Mouse (Mus musculus): ENCODE data around the gene Ttbk1. TPM values are rescaled to one million over a fixed set of nuclear protein-coding genes. Genes with fewer than 3 reads are reported as not detected.

The Ttbk1 gene
- polyA plus RNA-seq, 1 experiment from 2014 or later: not detected

DNA sequence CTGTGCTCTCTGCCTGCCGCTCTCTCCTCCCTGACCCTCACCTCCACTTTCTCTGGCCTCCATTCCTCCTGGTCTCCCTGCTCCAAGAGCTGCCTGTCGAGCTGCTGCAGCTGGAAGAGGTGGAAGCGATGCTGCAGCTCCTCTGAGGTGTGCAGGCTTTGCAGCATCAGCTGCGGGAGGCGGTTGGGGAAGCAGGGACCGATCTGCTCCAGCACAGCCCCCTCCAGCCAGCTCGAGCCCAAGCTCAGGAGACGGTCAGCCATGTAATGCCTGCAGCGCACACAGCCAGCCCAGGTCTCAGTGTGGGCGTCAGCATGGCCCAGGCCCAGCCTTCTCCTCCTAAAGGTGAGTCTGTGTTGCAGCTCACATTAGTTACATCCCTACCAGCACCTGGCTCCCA, 32.5 kb upstream of the Ttbk1 start:
- no peak for DNase-seq
- Histone ChIP-seq H3K27me3 (ENCODE audit: insufficient read depth, low read length) (0 out of 2 replicates have a peak, but pooled peaks cover 4% of the 10 kb centered on the region), H3K9ac (replicated peaks) (no peak overlapping the region), H3K9me3 (ENCODE audit: low read length) (no peaks in the 10 kb centered on the region), H3K27ac (ENCODE audit: low read depth) (no peak overlapping the region), H3K4me1 (ENCODE audit: insufficient read depth) (no peaks in the 10 kb centered on the region), H3K36me3 (replicated peaks; ENCODE audit: insufficient read depth, low read length) (no peaks in the 10 kb centered on the region), H3K4me2 (ENCODE audit: low read depth, low read length) (peak overlapping the region; percentile 49; the same call in 1 of the 2 replicates), H3K4me3 (ENCODE audit: low read depth, low read length) (no peak overlapping the region)
- 51% methylated on average over 10 of the region's 10 CpGs for WGBS (ENCODE audit: insufficient replicate concordance)
- ATAC-seq: no peak
- no peak for TF ChIP-seq CTCF (IDR thresholded peaks at IDR 0.05; ENCODE audit: low read depth)
- TF ChIP-seq EP300 (IDR thresholded peaks at IDR 0.05; ENCODE audit: low read depth): no peak

DNA sequence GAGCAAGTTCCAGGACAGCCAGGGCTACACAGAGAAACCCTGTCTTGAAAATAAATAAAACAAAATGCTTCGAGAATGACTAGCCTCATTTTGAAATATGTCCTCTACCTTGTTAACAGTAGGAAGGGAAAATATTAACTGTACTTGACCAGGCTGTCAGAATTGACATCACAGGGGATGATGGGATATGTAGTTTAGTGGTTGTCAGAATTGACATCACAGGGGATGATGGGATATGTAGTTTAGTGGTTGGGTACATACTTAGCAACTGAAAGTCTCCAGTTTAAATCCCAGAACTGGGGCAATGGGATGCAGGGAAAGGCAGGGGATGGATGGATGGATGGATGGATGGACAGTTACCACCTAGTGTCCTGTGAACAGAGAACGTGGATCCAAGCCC, 25.9 kb upstream of the Ttbk1 start:
- ATAC-seq (peak; percentile 40; the same call in 1 of the 2 replicates), DNase-seq (no peak)
- H3K4me1 ChIP-seq (ENCODE audit: insufficient read depth): no peaks in the 10 kb centered on the region
- no peak for TF ChIP-seq EP300 (IDR thresholded peaks at IDR 0.05; ENCODE audit: low read depth)
- no peak for TF ChIP-seq CTCF (IDR thresholded peaks at IDR 0.05; ENCODE audit: low read depth)
- H3K4me3 ChIP-seq (ENCODE audit: low read depth, low read length): no peak overlapping the region
- H3K27ac ChIP-seq (ENCODE audit: low read depth): no peak overlapping the region
- no peaks in the 10 kb centered on the region for H3K36me3 ChIP-seq (replicated peaks; ENCODE audit: insufficient read depth, low read length)
- no peaks in the 10 kb centered on the region for H3K9me3 ChIP-seq (ENCODE audit: low read length)
- WGBS (ENCODE audit: insufficient replicate concordance): 54% methylated on average over 2 of the region's 2 CpGs
- H3K27me3 ChIP-seq (ENCODE audit: insufficient read depth, low read length): no peaks in the 10 kb centered on the region
- no peak overlapping the region for H3K4me2 ChIP-seq (ENCODE audit: low read depth, low read length)
- H3K9ac ChIP-seq (replicated peaks): no peak overlapping the region

DNA sequence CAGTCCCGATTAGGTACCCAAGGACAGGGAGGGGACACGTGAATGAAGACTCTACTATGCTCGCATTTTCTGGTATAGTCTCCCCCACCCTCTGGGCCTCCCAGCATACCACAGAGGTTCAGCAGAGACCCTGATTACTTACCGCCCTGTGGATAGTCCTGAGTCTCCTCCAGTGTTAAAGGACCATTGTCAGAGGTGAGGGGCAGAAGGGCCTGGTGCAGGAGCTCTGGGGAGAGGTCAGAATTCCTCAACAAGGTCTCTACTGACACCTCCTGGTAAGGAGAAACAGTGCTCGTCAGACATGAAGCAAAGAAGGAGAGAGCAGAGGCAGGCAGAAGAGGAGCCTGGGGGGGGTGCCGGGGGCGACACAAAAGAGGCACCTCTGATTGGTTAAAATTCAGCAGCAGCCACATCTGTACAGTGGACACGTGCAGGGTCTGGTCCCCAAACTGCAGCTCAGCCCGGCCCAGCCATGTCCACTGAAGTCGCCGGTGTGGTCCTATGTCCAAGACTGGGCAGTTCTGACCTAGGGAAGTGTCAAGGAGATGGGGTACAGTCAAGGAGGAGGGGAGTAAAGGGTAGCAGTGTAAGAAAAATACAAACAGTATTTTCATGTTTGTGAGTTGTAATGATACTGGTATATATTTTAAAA, 23.7 kb upstream of the Ttbk1 start:
- WGBS (ENCODE audit: insufficient replicate concordance): 55% methylated on average over 10 of the region's 11 CpGs
- no peaks in the 10 kb centered on the region for H3K27me3 ChIP-seq (ENCODE audit: insufficient read depth, low read length)
- no peak for DNase-seq

DNA sequence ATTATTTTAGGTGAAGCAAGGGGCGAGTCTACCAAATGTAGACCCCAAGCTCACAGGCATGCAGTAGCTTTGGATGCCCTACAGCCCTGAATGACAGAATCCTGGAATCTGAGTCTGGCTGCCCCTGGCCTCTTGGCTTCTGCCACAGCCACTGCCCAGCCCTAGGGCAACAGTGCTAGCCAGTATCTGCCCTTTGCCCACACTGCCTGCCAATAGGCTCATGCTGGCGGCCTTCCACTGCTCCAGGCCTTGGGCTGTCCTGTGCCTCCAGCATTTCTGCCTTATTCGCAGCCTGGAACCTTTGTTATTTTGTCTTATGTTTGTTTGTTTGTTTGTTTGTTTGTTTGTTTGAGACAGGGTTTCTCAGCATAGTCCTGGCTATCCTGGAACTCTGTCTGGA, 18.1 kb upstream of the Ttbk1 start:
- TF ChIP-seq EP300 (IDR thresholded peaks at IDR 0.05; ENCODE audit: low read depth): no peak
- TF ChIP-seq CTCF (IDR thresholded peaks at IDR 0.05; ENCODE audit: low read depth): no peak
- H3K9ac ChIP-seq (replicated peaks): no peak overlapping the region
- no peaks in the 10 kb centered on the region for H3K36me3 ChIP-seq (replicated peaks; ENCODE audit: insufficient read depth, low read length)
- 74% methylated on average over 3 of the region's 3 CpGs for WGBS (ENCODE audit: insufficient replicate concordance)
- DNase-seq (no peak), ATAC-seq (no peak)
- H3K4me1 ChIP-seq (ENCODE audit: insufficient read depth): no peaks in the 10 kb centered on the region
- H3K9me3 ChIP-seq (ENCODE audit: low read length): no peaks in the 10 kb centered on the region
- H3K4me3 ChIP-seq (ENCODE audit: low read depth, low read length): no peak overlapping the region
- no peaks in the 10 kb centered on the region for H3K27me3 ChIP-seq (ENCODE audit: insufficient read depth, low read length)
- no peak overlapping the region for H3K4me2 ChIP-seq (ENCODE audit: low read depth, low read length)
- H3K27ac ChIP-seq (ENCODE audit: low read depth): no peak overlapping the region

More for the DNA sequence above, 23.7 kb upstream of the Ttbk1 start:
- H3K4me2 ChIP-seq (ENCODE audit: low read depth, low read length): no peak overlapping the region
- TF ChIP-seq EP300 (IDR thresholded peaks at IDR 0.05; ENCODE audit: low read depth) (no peak), CTCF (IDR thresholded peaks at IDR 0.05; ENCODE audit: low read depth) (peak; percentile 63)
- no peak overlapping the region for H3K27ac ChIP-seq (ENCODE audit: low read depth)
- H3K9ac ChIP-seq (replicated peaks): no peak overlapping the region
- no peak overlapping the region for H3K4me3 ChIP-seq (ENCODE audit: low read depth, low read length)
- no peaks in the 10 kb centered on the region for H3K9me3 ChIP-seq (ENCODE audit: low read length)
- H3K36me3 ChIP-seq (replicated peaks; ENCODE audit: insufficient read depth, low read length): no peaks in the 10 kb centered on the region
- ATAC-seq: no peak
- H3K4me1 ChIP-seq (ENCODE audit: insufficient read depth): no peaks in the 10 kb centered on the region

DNA sequence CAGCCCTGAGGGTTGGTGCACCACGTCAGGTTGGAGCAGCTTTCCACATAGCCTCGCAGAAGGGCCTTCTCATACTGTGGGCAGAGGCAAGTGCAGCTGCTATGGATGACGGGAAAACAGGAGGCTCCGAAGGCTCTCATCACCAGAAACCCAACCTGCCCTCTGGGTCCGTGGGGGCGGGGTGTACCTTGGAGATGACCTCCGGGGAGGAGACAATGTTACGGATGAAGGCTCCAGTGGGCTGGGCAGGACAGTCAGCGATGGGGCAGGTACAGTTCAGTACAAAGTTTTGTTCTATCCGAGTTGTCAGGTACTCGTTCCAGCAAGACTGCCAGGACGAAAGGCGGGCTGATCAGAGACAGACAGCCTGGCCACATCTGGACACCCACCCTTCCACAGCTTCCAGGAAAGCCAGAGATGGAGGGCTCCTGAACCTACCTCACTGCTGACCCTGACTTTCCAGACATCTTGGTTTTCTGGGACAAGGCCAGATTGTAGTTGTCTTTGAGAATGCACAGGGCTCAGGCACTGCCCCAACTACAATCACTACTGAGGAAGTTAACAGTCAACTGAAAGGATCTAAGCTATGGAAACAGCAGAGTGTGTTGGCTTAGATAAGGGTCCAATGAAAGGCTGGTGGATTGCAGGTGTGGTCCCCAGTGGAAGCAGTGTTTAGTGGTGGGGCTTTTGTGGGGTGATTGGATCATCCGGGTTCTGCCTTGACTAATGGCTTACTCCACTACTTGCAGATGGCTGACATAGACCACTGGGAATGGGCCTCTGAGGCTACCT, 16.6 kb upstream of the Ttbk1 start:
- no peak for DNase-seq
- no peak for TF ChIP-seq EP300 (IDR thresholded peaks at IDR 0.05; ENCODE audit: low read depth)
- no peak for TF ChIP-seq CTCF (IDR thresholded peaks at IDR 0.05; ENCODE audit: low read depth)
- 78% methylated on average over 14 of the region's 14 CpGs for WGBS (ENCODE audit: insufficient replicate concordance)
- H3K4me2 ChIP-seq (ENCODE audit: low read depth, low read length): no peak overlapping the region
- no peaks in the 10 kb centered on the region for H3K27me3 ChIP-seq (ENCODE audit: insufficient read depth, low read length)
- no peak overlapping the region for H3K4me3 ChIP-seq (ENCODE audit: low read depth, low read length)
- H3K9ac ChIP-seq (replicated peaks): no peak overlapping the region
- H3K36me3 ChIP-seq (replicated peaks; ENCODE audit: insufficient read depth, low read length): no peaks in the 10 kb centered on the region
- H3K4me1 ChIP-seq (ENCODE audit: insufficient read depth): no peaks in the 10 kb centered on the region
- H3K9me3 ChIP-seq (ENCODE audit: low read length): no peaks in the 10 kb centered on the region
- no peak overlapping the region for H3K27ac ChIP-seq (ENCODE audit: low read depth)
- ATAC-seq: no peak

DNA sequence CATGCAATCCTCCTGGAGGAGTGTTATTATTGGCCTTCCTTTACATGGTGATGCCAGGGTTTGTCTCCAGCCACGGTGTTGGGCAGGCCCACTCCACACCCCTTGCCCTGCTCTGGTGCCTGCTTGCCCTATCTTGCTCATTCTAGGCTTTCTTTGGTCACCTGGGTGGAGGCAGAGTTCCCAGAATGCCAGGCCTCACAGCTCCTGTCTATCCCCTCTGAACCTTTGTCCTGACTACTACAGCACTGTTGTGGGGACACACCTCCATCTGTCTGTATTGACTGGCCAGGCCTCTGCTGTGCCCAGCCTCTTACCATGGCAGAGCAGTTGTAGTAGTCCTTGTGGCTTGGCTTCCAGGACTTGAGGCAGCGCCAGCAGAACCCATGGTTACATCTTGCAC, 15.3 kb upstream of the Ttbk1 start:
- H3K27me3 ChIP-seq (ENCODE audit: insufficient read depth, low read length): no peaks in the 10 kb centered on the region
- H3K9ac ChIP-seq (replicated peaks): no peak overlapping the region
- H3K9me3 ChIP-seq (ENCODE audit: low read length): no peaks in the 10 kb centered on the region
- WGBS (ENCODE audit: insufficient replicate concordance): 72% methylated on average over 2 of the region's 2 CpGs
- TF ChIP-seq CTCF (IDR thresholded peaks at IDR 0.05; ENCODE audit: low read depth): no peak
- DNase-seq (no peak), ATAC-seq (no peak)
- no peak overlapping the region for H3K4me2 ChIP-seq (ENCODE audit: low read depth, low read length)
- no peak overlapping the region for H3K4me3 ChIP-seq (ENCODE audit: low read depth, low read length)
- H3K36me3 ChIP-seq (replicated peaks; ENCODE audit: insufficient read depth, low read length): no peaks in the 10 kb centered on the region
- H3K4me1 ChIP-seq (ENCODE audit: insufficient read depth): no peaks in the 10 kb centered on the region
- H3K27ac ChIP-seq (ENCODE audit: low read depth): no peak overlapping the region
